Mouse (Mus musculus) heart, postnatal 10 days (tissue): ENCODE results near the gene Phf21a. TPM values are rescaled to one million over a fixed set of nuclear protein-coding genes. Genes with fewer than 3 reads are reported as not detected.

Source experiments
- DNase-seq, 2 experiments: peaks; one replicate each; pipeline ENCODE4 v3.0.0; 2021
- intact Hi-C: fragments of 180-260 bp; cut with DNase I; formaldehyde crosslinking; loops from one replicate; pipeline ENCODE4 v1.15.1; 2025
- total RNA-seq, 2 experiments: library from RNA; stranded (reverse); gene quantifications; 2 replicates each; pipeline ENCODE4 v1.2.3; 2021

The Phf21a gene
- total RNA-seq, 2 experiments from 2014 or later: 31.3 to 42.1 TPM

DNA sequence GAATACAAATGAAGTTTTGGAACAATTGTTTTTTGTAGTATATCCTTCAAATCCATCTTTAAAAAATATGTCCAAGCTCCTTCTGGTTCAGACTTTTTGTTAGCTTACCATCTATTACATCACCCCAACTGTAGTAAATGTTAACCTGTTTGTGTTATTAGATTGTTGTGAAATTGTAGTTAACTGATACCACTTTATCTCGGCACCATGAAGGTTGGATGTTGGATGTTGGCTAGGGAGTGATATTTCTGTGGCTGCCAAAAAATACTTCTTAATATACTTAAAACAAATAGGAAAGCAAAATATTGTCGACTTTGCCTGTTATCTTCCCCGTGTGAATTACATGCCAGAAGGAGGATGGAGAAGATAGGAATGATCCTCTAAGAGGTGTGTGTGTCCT, 184.9 kb downstream of the Phf21a start:
- DNase-seq: no peak
- intact Hi-C loops: no loop called here

DNA sequence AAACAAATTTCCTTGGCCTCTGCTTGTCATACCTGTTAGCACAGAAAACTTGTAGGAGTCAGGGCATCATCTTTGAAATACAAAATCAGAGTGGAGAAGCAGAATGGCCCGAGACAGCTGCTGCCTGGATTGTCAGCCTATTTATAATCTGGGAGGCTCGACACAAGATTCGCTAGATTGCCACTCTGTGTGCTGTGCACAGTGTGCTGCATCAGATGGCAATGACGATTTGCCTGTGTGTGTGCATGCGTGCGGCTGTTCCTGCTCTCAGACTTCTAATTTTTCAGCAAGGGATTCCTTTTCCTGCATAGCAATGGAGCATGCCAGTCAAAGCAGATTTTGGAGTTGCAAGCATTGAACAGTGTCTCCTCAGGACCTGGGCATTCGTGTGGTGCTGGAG, 185.7 kb downstream of the Phf21a start:
- DNase-seq: no peak
- intact Hi-C loops: no loop called here

DNA sequence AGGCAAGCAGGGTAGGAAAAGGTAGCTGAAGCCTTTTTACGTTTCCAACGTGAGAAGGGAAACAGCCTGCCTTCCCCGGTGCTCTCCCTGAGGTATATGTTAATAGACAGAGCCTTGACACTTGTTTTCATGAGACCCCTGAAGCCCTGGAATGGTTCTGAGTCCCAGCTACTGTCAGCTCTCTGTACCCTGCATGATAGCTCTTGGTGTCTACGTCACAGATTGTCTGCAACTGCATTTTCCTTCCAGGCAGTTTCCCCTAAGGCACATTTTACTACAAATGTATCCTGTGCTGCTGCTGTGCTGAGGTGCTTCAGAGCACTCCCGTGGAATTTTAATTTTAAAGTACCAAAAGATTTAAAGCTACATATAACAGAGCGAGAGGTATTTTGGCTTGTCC, 186.5 kb downstream of the Phf21a start:
- no peak for DNase-seq
- intact Hi-C loops: no loop called here

DNA sequence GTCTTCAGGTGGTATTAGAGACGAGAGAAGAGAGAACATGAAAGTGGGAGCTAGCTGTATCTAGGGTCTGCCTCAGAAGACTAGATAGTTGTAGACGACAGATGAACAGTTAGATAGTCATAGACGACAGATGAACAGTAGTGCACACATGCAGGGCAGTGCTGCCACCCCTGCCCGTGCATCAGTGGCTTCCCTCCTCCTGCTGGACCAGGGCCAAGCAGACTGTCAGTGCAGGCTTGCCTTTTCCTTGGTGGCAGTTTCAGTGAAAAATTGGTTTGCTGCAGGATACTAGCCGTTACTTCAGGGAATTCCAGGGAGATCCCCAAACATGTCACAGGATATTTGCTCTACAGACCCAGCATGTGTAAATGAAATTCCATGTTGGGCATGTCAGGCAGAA, 192.7 kb downstream of the Phf21a start:
- intact Hi-C loops: no loop called here
- no peak for DNase-seq

DNA sequence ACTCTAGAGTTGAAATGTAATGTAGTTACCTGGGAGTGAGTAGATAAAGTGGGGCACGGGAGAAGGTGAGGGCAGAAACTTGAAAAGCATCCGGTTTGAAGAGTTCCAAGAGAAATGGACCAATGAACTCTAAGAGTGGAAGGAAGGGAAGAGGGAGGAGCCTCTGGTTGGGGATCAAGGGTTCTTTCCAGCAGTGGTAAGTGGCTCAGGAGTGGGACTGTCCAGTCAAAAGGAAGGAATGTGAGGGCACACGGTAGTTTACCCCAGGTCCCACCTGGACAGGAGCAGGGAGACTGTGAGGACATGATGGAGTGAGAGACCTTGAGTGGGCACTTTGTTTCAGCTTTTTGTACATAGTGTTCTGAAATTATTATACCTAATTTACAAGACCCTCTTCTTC, 196.4 kb downstream of the Phf21a start:
- intact Hi-C loops: no loop called here
- DNase-seq: no peak

DNA sequence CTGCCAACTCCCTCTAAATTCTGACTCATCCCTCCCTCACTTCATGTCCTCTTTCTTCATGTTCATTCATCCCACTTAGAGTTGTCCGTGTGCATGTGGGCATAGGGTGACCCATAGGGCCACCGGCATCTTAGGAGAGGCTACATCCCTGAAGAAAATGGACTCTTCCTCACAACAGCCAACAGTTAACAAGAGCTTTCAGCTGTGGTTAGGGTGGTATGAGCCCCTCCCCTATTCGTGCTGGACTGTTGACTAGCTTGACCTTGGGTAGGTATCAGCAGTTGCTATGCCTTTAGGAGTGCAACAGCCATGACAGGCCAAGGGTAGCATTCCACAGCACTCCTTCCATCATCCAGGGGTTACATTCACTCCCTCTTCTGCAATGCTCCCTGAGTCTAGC, 198.6 kb downstream of the Phf21a start:
- no peak for DNase-seq
- intact Hi-C loops: no loop called here

DNA sequence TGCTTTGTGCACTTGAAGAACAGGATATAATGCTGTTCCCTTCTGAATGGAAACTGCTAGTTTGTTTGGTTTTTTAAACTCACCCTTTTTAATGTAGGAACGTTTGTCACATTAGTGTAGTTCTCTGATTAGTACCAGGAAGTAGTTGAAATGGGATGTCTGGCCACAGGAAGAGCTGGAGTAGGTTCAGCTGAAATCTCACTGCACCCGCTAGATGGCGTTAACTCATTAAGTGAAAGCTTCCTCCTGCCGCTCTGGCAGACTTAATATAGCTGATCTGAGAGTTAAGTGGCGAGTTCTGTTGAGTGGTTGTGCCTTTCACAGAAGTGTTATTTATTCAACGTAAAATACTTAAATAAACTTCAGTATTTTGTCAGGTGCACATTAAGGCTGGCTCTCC, 203.5 kb downstream of the Phf21a start:
- intact Hi-C loops: loop anchor here (2.0 kb wide), 2 partner anchors 34 to 142 kb away; no protein-coding TSS in a partner anchor
- peak; percentile 88 to 91 for DNase-seq

DNA sequence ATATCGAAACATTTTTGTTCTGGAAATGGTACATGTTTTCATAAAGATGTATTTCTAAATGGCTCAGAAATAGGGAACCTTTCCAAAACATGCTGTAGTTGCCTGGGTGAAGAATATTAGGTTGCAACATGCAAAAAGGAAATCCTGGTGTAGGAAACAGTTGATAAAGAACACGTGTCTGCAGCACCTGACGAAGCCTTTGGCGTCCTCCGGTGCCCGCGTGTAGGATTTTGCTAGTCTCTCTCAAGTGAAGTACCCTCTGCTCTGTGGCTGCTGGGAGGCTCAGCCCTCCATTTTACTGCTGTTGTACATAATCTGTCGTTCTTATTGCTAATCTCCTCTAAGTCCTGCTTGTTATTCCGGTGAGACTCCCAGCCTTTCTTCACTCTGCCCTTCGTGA, 207.0 kb downstream of the Phf21a start:
- intact Hi-C loops: no loop called here
- no peak for DNase-seq

DNA sequence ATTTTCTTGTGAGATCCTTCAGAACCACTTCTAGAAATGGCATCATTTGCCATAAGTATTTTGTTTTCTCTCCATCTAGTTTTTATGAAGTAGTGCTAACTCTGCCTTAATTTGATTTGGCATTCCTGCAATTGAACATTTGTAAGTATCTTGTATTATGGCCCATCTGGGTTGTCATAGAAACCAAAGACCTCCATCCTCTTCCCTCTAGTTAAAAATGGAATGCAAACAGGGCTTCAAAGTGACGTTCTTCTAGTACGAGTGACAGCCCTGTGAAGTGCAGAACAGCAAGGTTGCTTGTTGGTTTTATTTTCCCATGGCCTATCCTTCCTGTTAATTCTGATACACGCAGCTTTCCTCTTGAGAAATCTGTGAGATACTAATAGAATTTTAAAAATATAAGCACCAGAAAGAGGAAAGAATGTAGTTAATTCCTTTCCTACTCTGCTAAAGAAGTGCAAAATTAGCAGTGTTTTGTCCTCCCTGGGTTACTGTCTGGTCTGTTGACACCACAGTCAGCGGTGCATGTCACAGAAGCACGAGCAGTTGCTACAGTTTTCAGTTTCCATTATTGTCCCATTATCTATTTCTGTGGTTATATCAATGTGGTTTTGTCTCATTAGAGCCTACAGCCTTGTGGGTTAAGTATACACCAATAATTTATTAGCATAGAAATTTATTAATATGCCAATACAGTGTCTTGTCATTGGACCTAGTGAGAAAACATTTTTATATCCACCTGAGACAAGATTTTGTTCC, 209.1 kb downstream of the Phf21a start:
- DNase-seq: no peak
- intact Hi-C loops: no loop called here

DNA sequence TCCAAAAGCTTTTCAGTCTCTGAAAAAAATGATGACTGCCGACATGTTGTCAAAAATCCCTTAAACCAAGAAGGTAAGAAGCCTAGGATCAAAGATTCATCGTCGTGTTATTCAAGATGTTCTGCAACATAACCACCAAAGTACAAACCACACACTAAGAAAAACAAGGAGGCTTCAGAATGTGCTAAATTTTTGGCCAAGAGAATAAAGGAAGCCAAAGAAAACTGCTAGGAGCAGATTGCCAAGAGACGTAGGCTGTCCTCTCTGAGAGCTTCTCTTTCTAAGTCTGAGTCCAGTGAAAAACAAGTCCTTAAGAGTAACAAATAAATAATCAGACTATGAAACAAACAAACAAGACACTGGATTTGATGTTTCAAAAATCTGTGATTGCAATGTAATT, 219.6 kb downstream of the Phf21a start:
- peak; percentile 8 to 23 for DNase-seq
- intact Hi-C loops: no loop called here

DNA sequence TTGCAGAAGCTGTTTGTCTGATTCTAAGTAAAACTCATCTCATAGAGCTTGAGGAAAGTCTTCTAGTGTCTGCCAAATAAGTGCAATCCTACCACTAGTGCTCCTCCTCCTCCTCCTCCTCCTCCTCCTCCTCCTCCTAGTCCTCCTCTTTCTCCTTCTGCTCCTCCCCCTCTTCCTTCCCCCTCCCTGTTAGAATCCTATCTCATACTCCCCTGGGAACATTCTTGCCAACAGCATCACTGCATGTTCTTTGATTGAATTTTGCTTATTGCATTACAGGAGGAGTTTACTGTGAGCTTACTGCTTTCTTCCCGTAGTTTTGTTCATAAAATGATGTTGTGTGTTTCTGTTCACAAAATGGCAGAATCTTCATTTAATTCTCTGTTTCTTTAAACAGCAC, 221.1 kb downstream of the Phf21a start:
- no peak for DNase-seq
- intact Hi-C loops: no loop called here

DNA sequence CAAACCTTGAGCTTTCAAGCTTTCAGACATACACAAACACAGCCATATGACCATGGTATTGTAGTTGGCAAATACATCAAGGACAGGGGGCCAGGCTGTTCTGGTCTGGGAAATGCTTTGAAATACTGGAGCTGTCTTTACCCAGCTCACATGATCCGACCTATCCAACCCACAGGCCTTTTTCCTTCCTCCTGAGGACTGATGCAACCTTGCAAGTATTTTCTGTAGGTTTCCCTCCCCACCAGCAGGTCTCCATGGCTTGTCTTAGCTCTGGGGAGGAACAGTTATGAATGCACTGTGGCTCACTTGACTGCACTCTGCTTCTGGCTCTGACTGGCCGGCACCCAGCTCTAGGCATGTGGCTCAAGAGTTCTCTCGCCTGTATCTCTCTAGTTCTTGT, 223.7 kb downstream of the Phf21a start:
- intact Hi-C loops: no loop called here
- no peak for DNase-seq

DNA sequence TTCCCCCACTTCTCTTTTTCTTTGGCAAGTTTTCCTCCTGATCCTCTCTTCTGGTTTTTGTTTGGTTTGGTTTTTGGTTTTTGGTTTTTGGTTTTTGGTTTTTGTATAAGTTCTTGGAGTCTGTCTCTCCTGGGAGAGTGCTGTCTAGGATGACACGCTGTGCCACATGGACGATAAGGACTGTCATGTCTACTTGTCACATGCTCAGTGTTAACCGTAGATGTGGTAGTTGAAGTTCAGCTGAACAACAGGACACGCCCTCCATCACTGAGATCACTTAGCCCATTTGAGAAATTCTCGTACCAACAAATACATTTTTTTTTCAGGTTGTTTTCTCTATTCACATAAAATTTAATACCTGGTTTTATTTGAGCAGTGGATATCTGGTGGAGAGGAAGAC, 224.3 kb downstream of the Phf21a start:
- no peak for DNase-seq
- intact Hi-C loops: no loop called here

DNA sequence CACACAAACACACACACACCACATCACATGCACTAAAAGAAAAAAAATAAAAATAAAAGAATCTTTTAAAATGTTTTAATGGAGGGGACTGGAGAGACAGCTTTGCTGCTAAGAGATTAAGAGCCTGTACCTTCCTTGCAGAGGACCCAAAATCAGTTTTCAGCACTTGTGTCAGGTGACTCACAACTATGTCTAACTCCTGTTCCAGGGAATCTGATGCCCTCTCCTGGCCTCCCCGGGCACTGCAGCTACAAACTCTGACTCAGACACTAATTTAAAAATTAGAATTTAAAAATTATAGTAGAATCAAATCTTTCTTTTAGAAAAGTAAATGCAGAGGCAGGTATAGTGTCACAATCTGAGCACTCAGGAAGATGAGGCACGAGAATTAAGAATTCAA, 229.8 kb downstream of the Phf21a start:
- peak in 1 of 2 experiments; percentile 45 for DNase-seq
- intact Hi-C loops: no loop called here

DNA sequence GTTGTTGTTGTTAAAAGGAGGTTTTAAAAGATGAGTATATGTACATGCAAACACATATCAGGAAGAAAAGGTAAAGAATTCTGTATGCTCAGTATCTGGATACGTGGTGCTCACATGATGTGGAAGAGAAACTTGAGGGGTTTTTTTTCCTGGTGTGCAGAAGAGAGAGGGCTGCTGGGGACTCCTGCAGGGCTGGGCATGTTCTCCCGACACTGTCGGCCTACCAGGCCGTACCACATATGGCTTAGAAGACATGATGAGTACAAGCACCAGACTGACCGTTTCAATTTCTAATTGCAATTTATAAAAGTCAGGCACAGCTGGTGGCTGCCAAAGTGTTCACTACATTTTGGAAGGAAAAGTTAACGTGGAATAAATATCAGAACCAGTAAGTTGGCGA, 232.8 kb downstream of the Phf21a start:
- DNase-seq: no peak
- intact Hi-C loops: no loop called here

DNA sequence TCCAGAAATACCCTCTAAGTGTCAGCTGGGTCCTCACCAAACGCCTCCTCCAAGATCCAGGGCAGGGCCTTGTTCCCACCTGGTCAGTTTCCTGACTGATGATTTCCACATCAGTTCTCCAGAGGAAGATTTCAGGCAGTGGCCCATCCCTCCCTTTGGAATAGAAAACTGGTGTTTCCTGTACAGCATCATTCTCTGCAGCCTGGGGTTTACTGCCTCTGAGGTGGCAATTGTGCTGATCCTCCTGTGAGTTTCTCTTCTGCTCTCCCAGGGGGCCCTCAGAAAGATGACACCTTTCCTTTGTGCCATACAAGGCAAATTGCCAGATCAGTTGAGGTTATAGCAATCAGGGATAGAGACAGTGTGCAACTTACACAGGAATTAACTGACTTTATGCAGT, 233.3 kb downstream of the Phf21a start:
- intact Hi-C loops: no loop called here
- no peak for DNase-seq

DNA sequence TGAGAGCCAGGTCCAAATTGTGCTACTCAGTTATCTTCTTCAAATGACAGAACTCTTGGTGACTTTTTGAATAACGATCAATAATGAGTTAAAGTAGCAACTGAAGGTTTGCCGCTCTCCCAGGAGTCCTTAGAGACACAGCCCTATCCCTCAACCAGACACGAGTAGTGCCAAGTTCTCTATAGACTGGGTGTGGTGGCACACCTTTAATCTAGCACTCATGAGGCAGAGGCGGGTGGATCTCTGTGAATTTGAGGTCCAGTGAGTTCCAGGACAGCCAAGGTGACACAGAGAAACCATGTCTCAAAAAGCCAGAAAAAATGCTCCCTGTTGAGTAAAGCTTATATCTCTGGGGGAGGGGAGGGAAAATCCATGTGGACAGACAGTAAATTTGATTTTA, 234.7 kb downstream of the Phf21a start:
- intact Hi-C loops: no loop called here
- DNase-seq: no peak

DNA sequence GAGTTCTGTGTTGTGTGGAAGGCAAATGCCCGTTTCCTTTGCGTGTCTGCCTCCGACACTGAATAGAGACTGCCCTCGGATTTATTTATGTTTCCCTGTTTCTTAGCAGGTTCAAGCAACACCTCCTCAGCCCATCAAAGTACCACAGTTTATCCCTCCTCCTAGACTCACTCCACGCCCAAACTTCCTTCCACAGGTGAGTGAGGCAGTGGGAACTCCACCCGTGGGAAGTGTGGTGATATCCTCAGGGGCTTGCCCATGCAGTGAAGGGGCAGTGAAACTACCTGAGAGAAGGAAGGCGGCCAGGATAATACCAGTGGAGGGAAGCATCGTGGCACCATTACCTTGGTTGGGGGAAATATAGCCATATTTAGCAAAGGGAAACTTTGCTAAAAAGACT, 235.3 kb downstream of the Phf21a start:
- DNase-seq: no peak
- intact Hi-C loops: no loop called here

DNA sequence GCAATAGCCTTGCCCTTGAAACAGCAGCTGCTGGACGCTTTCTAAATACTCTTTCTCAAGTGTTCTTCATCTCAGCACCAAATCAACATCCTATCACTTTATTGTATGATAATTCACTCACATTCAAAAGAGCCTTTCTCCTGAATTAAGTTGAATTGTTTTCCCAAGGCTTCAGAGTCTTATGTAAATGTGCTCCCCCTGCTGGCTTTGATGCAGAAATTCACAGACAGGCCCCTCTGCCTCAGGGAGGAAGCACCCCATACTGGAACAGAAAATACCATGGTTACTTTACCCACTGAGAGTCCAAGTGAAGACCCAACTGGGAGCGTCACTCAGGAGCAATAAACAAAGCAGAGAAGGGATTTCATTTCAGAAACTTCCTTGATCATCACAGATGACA, 237.9 kb downstream of the Phf21a start:
- intact Hi-C loops: loop anchor here (2.0 to 10.0 kb wide), 3 partner anchors 34 to 344 kb away; no protein-coding TSS in a partner anchor
- peak; percentile 49 to 63 for DNase-seq

DNA sequence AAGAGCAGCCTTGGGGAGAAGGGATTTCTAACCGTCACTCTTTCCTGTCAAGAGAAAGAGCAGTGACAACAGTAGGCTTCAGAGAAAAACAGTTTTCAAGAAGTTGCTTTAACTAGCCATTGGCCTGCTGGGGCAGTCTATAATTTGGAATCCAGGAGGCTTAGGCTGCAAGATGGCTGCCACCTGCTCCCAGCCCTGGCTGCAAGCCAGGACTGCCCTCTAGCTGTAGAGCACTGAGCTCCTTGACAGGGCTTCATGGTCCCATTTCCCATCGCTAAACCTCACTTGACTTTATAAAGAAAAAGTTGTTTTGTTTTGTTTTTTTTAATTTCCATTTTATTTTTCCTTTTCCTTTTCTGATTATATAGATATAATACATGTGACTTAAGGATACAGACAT, 238.5 kb downstream of the Phf21a start:
- intact Hi-C loops: loop anchor here (2.0 to 10.0 kb wide), 3 partner anchors 35 to 344 kb away; no protein-coding TSS in a partner anchor
- no peak for DNase-seq

DNA sequence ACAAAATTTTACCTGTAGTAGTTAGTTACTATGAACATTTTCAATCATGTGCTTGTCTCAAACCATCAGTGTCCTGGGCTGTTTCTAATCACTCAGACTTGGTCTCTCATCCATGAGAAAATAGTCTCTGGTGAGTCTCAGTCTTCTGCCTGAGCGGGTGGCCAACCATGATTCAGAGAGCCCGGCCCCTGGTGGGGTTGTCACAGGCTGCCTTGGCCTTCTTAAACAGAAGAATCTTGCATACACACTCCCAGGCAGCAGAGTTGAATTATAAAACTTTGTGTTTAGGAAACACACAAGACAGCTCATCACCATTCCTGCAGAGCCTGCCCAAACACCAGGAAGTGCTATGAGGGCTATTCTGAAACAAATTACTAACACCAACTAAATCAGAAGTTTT, 239.0 kb downstream of the Phf21a start:
- intact Hi-C loops: loop anchor here (2.0 to 10.0 kb wide), 3 partner anchors 35 to 345 kb away; no protein-coding TSS in a partner anchor
- DNase-seq: no peak

DNA sequence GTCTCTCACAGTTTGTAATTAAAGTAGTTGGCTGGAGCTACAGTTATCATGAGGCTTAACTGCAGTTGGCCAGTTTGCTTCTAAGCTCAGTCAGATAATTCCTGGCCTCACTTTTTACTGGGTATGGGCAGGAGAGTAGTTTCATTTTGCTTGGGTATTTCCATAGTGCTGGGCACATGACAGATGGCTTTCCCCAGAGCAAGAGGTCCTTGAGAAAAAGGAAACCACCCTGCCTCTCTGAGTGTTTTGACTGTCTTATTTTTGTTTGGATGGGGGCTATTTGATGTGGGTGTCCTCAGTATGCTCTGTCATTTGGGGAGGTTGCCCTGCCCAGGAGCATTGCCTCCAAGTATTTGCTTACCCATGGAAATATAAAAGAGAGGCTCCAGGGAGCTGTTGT, 249.5 kb downstream of the Phf21a start:
- no peak for DNase-seq
- intact Hi-C loops: no loop called here

DNA sequence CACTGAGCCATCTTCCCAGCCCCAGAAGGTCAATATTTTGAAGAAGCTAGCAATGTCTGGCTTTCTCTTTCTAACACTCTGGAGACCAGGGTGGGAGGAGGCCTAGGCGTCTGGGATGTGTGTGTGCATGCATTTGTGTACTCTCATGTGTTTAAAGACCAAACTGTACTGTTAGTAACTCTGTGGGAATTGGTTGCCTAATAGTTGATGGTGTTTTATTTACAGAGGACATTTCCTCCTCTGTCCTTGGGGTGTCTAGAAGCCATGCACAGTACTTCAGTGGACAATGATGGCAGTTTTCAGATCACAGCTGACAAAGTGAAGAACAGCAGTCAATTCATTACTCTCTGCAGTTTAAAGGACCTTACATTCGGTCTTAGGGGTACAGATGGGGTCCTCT, 254.3 kb downstream of the Phf21a start:
- DNase-seq: no peak
- intact Hi-C loops: no loop called here
